Mouse (Mus musculus) stomach, postnatal 0 days (tissue): ENCODE results near the gene Acot5.

Source experiments
- CTCF ChIP-seq: IDR thresholded peaks from 2 replicates; pipeline ENCODE4 v1.5.1; 2016; ENCODE audit warnings: antibody characterized with exemption, low read depth, mild to moderate bottlenecking, moderate library complexity
- EP300 ChIP-seq: optimal IDR thresholded peaks from 2 replicates; pipeline ENCODE3; 2016; ENCODE audit warnings: antibody characterized with exemption

GRCm38 (mm10) chr12:84062336-84062735, 6.8 kb upstream of the Acot5 start:
- no peak for TF ChIP-seq CTCF
- no peak for TF ChIP-seq EP300
